Mouse (Mus musculus) spleen, adult 2 months (tissue): ENCODE data around the gene Madd. TPM values are rescaled to one million over a fixed set of nuclear protein-coding genes. Genes with fewer than 3 reads are reported as not detected.

ENCODE experiments used
- DNase-seq, 2 experiments: peaks; one replicate each; pipeline versions ENCODE4 v3.0.0 to v3.0.0-alpha.2; 2012 to 2021; ENCODE audit warnings: low spot score in 2 of 2, low read depth in 1 of 2
- H3K27ac ChIP-seq: fragments of 200-500 bp; 2 replicates; pipeline ENCODE4 v1.5.1; 2012; ENCODE audit warnings: low read length, inconsistent platforms; ENCODE audit not compliant: insufficient read depth
- H3K27me3 ChIP-seq: fragments of 200-500 bp; 2 replicates; pipeline ENCODE4 v1.6.1; 2012; ENCODE audit warnings: mild to moderate bottlenecking, moderate library complexity, low read length, inconsistent platforms; ENCODE audit not compliant: control insufficient read depth, insufficient read depth
- H3K36me3 ChIP-seq: fragments of 200-500 bp; 2 replicates; pipeline ENCODE4 v1.6.1; 2012; ENCODE audit warnings: mild to moderate bottlenecking, low read length, inconsistent platforms; ENCODE audit not compliant: control insufficient read depth, insufficient read depth
- H3K4me1 ChIP-seq: fragments of 200-500 bp; 2 replicates; pipeline ENCODE4 v1.6.1; 2011; ENCODE audit warnings: inconsistent platforms; ENCODE audit not compliant: control insufficient read depth, insufficient read depth, insufficient read length
- H3K4me3 ChIP-seq: fragments of 200-500 bp; 2 replicates; pipeline ENCODE4 v1.5.1; 2011; ENCODE audit warnings: mild to moderate bottlenecking, inconsistent platforms; ENCODE audit not compliant: insufficient read depth, insufficient read length; ENCODE audit errors: extremely low read depth
- CTCF ChIP-seq: fragments of 200-500 bp; IDR thresholded peaks from 2 replicates; pipeline ENCODE4 v1.5.1; 2011; ENCODE audit warnings: mild to moderate bottlenecking, inconsistent platforms; ENCODE audit not compliant: insufficient read depth, insufficient read length, insufficient replicate concordance; ENCODE audit errors: extremely low read depth
- POLR2A ChIP-seq: fragments of 200-500 bp; IDR thresholded peaks from 2 replicates; pipeline ENCODE4 v1.6.1; 2011; ENCODE audit warnings: low read depth, low read length, inconsistent platforms
- WGBS: fragments of 180-500 bp; shearing (Covaris S2); methylation state at CpG from one replicate; pipeline ENCODE4 v1.1.7; 2018; 5-methylcytosine and 5-hydroxymethylcytosine counted together
- polyA plus RNA-seq: library from polyadenylated mRNA; depleted of rRNA; stranded (reverse); fragments of >200 nt; gene quantifications from 2 replicates; pipeline ENCODE4 v1.2.3, GENCODE M21; 2012

Gene Madd
- polyA plus RNA-seq, 1 experiment, result 37.3 TPM

DNA sequence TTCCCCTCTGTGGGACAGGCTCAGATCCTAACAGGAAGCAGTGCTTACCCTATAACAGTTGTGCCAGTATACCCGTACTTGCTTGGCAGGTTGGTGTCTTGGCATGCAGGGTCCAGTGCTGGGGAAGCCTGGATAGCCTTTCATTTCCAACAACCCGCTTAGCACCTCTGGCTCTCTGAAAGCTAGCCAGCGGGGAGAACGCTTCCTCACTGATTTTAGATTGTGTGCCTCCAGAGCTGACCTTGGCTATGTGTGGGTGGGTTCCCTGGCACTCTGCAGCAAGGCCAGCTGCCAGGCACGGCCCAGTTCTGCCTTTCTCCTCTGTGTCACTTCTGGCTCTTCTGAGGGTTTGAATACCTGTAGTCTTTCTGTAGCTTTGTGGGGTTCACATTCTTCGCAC is 53.5 kb downstream of the Madd start:
- Histone ChIP-seq H3K4me3 (no peak overlapping the region), H3K4me1 (no peaks in the 10 kb centered on the region), H3K27ac (no peak overlapping the region), H3K27me3 (no peaks in the 10 kb centered on the region), H3K36me3 (no peaks in the 10 kb centered on the region)
- WGBS, result 87% methylated on average over 6 of the region's 6 CpGs
- no peak for DNase-seq
- TF ChIP-seq CTCF (no peak), POLR2A (no peak)

DNA sequence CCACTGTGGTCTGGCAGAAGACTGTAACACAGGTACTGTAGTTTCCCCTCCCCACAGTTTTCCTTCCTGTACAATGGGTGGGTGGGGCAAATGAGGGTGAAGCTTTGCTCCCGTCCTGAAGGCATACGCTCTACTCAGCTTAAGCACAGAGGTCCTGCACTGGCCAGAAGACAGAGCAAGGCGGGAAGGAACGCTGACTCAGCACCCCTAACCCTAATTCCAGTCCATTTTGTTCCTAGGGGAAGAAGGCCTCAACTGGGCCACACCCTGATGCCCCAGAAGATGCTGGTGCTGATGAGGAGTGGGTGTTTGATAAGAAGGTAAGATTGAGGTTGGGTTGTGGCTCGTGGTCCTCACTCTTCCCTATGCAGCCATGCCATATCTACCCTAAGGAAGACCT is 54.9 kb downstream of the Madd start:
- Histone ChIP-seq H3K4me1 (no peaks in the 10 kb centered on the region), H3K27ac (no peak overlapping the region), H3K36me3 (no peaks in the 10 kb centered on the region), H3K4me3 (no peak overlapping the region), H3K27me3 (no peaks in the 10 kb centered on the region)
- TF ChIP-seq POLR2A (no peak), CTCF (no peak)
- 82% methylated on average over 5 of the region's 5 CpGs for WGBS
- DNase-seq, result no peak

DNA sequence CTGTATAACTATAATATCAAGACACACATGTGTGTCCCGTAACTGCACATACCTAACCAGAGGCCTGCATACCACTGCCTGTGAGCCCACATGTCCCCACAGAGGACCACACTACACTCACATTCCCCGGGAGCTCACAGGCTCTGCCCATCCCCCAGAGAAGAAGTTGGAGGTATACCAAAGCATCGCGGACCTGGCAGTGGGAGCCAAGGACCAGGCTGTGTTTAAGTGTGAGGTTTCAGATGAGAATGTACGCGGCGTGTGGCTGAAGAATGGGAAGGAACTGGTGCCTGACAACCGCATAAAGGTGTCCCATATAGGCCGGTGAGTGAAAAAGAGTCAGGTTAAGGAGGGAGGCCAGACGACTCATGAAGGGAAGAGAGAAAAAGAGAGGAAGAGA is 58.5 kb downstream of the Madd start:
- 87% methylated on average over 10 of the region's 10 CpGs for WGBS
- no peak for DNase-seq
- H3K4me1 ChIP-seq, result no peaks in the 10 kb centered on the region
- no peak overlapping the region for H3K27ac ChIP-seq
- H3K36me3 ChIP-seq, result no peaks in the 10 kb centered on the region
- TF ChIP-seq POLR2A (no peak), CTCF (no peak)
- no peak overlapping the region for H3K4me3 ChIP-seq
- H3K27me3 ChIP-seq, result no peaks in the 10 kb centered on the region

DNA sequence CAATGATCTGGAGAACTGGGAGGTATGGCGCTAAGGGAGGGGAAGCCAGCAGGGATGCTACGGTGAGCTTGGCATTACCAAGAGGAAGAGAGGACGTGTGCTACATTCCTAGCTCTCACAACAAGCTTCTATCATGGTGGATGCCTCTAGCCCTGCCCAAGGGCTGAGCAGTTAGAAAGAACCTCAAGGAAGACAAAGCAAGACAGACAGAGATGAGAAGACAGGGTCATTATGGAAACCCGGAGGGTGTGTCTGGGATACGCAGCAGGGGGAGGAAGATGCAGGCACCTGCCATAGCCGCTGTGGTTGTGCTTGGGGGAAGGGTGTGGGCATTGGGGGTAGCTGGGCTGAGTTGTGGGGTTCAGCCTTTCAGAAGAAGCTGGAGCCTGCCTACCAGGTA is 60.1 kb downstream of the Madd start:
- Histone ChIP-seq H3K27me3 (no peaks in the 10 kb centered on the region), H3K4me1 (no peaks in the 10 kb centered on the region), H3K4me3 (no peak overlapping the region), H3K27ac (no peak overlapping the region), H3K36me3 (no peaks in the 10 kb centered on the region)
- TF ChIP-seq CTCF (no peak), POLR2A (no peak)
- 82% methylated on average over 6 of the region's 6 CpGs for WGBS
- no peak for DNase-seq

DNA sequence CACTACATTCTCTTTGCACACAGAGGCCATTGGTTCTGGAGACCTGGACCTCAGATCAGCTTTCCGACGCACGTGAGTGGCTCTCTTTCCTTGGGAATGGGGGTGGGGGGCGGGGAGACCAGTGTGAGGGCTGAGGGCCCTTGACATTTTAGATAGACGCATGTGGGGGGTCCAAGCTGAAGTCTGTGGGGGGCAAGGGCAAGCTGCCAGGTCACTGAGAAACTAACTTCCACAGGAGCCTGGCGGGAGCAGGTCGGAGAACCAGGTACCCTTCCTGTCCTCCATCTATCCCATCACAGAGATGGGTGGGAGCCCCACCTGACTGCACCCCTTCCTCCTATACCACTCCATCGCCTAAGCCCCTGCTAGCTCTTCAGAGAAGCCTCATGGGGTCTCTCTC is 62.1 kb downstream of the Madd start:
- Histone ChIP-seq H3K4me3 (no peak overlapping the region), H3K4me1 (no peaks in the 10 kb centered on the region), H3K27me3 (no peaks in the 10 kb centered on the region), H3K36me3 (no peaks in the 10 kb centered on the region), H3K27ac (no peak overlapping the region)
- TF ChIP-seq CTCF (no peak), POLR2A (no peak)
- no peak for DNase-seq
- 83% methylated on average over 8 of the region's 8 CpGs for WGBS

DNA sequence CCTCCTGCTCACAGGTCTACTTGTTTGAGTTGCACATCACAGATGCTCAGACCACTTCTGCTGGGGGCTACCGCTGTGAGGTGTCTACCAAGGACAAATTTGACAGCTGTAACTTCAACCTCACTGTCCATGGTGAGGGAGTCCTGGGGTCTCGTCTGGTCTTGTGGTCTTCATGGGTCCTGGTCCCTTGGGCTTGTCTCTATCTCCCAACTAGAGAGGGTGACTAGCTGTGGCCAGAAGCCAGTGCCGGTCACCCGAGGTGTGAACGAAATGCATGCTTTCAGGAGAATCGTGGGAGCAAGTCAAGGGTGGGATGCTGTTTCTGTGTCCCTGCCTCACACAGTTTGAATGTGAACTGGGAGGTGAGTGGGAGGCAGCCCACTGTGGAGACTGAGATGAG is 62.6 kb downstream of the Madd start:
- Histone ChIP-seq H3K4me1 (no peaks in the 10 kb centered on the region), H3K27me3 (no peaks in the 10 kb centered on the region), H3K36me3 (no peaks in the 10 kb centered on the region; the same call in 1 of the 2 replicates), H3K27ac (no peak overlapping the region), H3K4me3 (no peak overlapping the region)
- DNase-seq, result no peak
- no peak for TF ChIP-seq POLR2A
- TF ChIP-seq CTCF, result no peak
- 90% methylated on average over 6 of the region's 6 CpGs for WGBS

DNA sequence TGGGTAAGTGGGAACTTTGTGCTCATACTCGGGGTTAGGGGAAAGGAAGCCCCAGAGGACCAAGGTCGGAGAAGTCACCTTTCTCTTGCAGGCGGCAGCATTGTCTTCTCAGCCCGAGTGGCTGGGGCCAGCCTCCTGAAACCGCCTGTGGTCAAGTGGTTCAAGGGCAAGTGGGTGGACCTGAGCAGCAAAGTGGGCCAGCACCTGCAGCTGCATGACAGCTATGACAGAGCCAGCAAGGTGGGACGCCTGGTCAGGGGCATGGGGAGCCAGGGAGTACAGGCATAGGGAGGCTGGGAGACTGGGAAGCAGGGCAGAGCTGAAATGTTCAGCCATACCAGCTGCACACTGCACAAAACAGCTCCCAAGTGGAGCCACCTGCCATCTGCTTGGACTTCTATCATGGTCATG is 63.4 kb downstream of the Madd start:
- H3K27me3 ChIP-seq, result no peaks in the 10 kb centered on the region
- no peak overlapping the region for H3K4me3 ChIP-seq
- TF ChIP-seq CTCF (no peak), POLR2A (no peak)
- no peak for DNase-seq
- H3K36me3 ChIP-seq, result peaks cover 4% of the 10 kb centered on the region
- H3K27ac ChIP-seq, result no peak overlapping the region
- WGBS, result 67% methylated on average over 6 of the region's 6 CpGs
- H3K4me1 ChIP-seq, result no peaks in the 10 kb centered on the region

DNA sequence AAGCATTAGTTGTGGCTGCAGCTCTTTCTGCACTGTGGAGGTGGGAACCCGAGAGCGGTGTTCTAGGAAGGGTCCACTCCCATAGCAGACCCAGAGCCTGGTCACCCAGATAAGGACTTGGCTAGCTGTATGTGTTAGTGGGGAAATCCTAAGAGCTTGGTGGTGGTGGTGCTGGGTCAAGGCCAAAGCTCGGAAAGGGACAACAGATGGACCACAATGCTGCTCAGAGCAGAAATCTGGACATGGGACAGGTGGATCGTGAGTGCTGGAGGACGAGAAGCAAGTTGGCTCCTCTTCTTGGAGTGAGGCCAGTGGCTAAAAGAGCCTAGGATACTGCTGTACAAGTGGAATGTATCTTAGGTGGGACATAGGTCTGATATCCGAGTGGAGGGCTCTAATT is 64.1 kb downstream of the Madd start:
- no peak overlapping the region for H3K4me3 ChIP-seq
- DNase-seq, result no peak
- no peaks in the 10 kb centered on the region for H3K4me1 ChIP-seq
- WGBS, result 89% methylated on average over 6 of the region's 6 CpGs
- H3K36me3 ChIP-seq, result peaks cover 11% of the 10 kb centered on the region
- no peak overlapping the region for H3K27ac ChIP-seq
- TF ChIP-seq POLR2A, result no peak
- no peak for TF ChIP-seq CTCF
- H3K27me3 ChIP-seq, result no peaks in the 10 kb centered on the region
